Mouse (Mus musculus) C2C12 (cell line): ENCODE measurements around the gene Gper1.

Source experiments
- CTCF ChIP-seq: IDR thresholded peaks from one replicate; pipeline ENCODE4 v1.5.1; 2011; ENCODE audit not compliant: control insufficient read depth, insufficient read depth, insufficient read length
- MAX ChIP-seq: IDR thresholded peaks from one replicate; pipeline ENCODE4 v1.6.1; 2011; ENCODE audit warnings: mild to moderate bottlenecking, control low read depth
- MYOD1 ChIP-seq: IDR thresholded peaks from one replicate; pipeline ENCODE4 v1.6.1; 2011; ENCODE audit warnings: low read depth; ENCODE audit not compliant: control insufficient read depth, insufficient read length
- MYOG ChIP-seq: IDR thresholded peaks from one replicate; pipeline ENCODE4 v1.6.1; 2011; ENCODE audit not compliant: control insufficient read depth, insufficient read length; ENCODE audit errors: extremely low read depth
- USF1 ChIP-seq: IDR thresholded peaks from one replicate; pipeline ENCODE4 v1.6.1; 2011; ENCODE audit warnings: low read depth, mild to moderate bottlenecking, control low read depth, moderate library complexity

GRCm38 (mm10) chr5:139457241-139457640 is 34.3 kb downstream of the Gper1 start:
- TF ChIP-seq CTCF (no peak), USF1 (no peak), MAX (no peak), MYOD1 (no peak), MYOG (no peak)
